Mouse (Mus musculus) hematopoietic stem cell, adult 5-6 weeks (primary cell): ENCODE measurements at regions not wholly inside any gene's neighbourhood (a gene's known extent, or its start where the extent isn't known, plus 50 kb on each side); places are given as distances from the start of the nearest gene placed in this dataset.

Source experiments
- ATAC-seq, 2 experiments: fragments of 125-278 bp in 1 of 2; replicated peaks in 1 of 2; 2 replicates each; pipeline ENCODE4 v1.8.0; 2016 to 2017; ENCODE audit warnings: inconsistent platforms in 2 of 2, mild to moderate bottlenecking in 2 of 2, moderate number of reproducible peaks in 2 of 2, low read depth in 1 of 2, moderate TSS enrichment in 1 of 2; ENCODE audit not compliant: low FRiP score in 2 of 2, poor library complexity in 2 of 2, severe bottlenecking in 2 of 2, insufficient read depth in 1 of 2, low TSS enrichment in 1 of 2

GRCm38 (mm10) chr4:82123101-82123500 lies 582.4 kb downstream of the Nfib start:
- no peak for ATAC-seq

- no peak for ATAC-seq
These were observed 584.8 kb downstream of the Nfib start for GRCm38 (mm10) chr4:82120796-82121195.

GRCm38 (mm10) chr4:82120326-82120725 lies 585.2 kb downstream of the Nfib start:
- no peak for ATAC-seq

- ATAC-seq = no peak
These were observed 603.7 kb downstream of the Nfib start for GRCm38 (mm10) chr4:82101837-82102236.

- no peak for ATAC-seq
These were observed 605.6 kb downstream of the Nfib start for GRCm38 (mm10) chr4:82099970-82100368.

- no peak for ATAC-seq
These were observed 606.3 kb downstream of the Nfib start for GRCm38 (mm10) chr4:82098986-82099969.

GRCm38 (mm10) chr4:82092296-82093230 lies 613.0 kb downstream of the Nfib start:
- no peak for ATAC-seq

GRCm38 (mm10) chr4:82089657-82090056 lies 615.9 kb downstream of the Nfib start:
- ATAC-seq = no peak

- ATAC-seq = no peak
These were observed 622.0 kb downstream of the Nfib start for GRCm38 (mm10) chr4:82083519-82083918.

GRCm38 (mm10) chr4:82068050-82068449 lies 625.4 kb upstream of the Mpdz start:
- no peak for ATAC-seq

- no peak for ATAC-seq
These were observed 623.2 kb upstream of the Mpdz start for GRCm38 (mm10) chr4:82065641-82066358.

- no peak for ATAC-seq
These were observed 620.1 kb upstream of the Mpdz start for GRCm38 (mm10) chr4:82062726-82063125.

- ATAC-seq = no peak
These were observed 614.1 kb upstream of the Mpdz start for GRCm38 (mm10) chr4:82056671-82057070.

GRCm38 (mm10) chr4:82048171-82048570 lies 605.6 kb upstream of the Mpdz start:
- ATAC-seq = no peak

- no peak for ATAC-seq
These were observed 594.9 kb upstream of the Mpdz start for GRCm38 (mm10) chr4:82037473-82037872.

- no peak for ATAC-seq
These were observed 592.6 kb upstream of the Mpdz start for GRCm38 (mm10) chr4:82035074-82035703.

GRCm38 (mm10) chr4:82029237-82029636 lies 586.6 kb upstream of the Mpdz start:
- no peak for ATAC-seq
